Mouse (Mus musculus) spleen, postnatal 14 days (tissue): ENCODE data around the gene Rpl10a.
"Not testable (repeated sequence)": the region's sequence is repeated elsewhere in the genome, so short reads cannot be mapped to it uniquely, and the experiment has no call there.

Experiments used
- DNase-seq, 2 experiments: peaks; one replicate each; pipeline ENCODE4 v3.0.0; 2021 to 2022; ENCODE audit warnings: low spot score in 2 of 2

Rpl10a gene

DNA sequence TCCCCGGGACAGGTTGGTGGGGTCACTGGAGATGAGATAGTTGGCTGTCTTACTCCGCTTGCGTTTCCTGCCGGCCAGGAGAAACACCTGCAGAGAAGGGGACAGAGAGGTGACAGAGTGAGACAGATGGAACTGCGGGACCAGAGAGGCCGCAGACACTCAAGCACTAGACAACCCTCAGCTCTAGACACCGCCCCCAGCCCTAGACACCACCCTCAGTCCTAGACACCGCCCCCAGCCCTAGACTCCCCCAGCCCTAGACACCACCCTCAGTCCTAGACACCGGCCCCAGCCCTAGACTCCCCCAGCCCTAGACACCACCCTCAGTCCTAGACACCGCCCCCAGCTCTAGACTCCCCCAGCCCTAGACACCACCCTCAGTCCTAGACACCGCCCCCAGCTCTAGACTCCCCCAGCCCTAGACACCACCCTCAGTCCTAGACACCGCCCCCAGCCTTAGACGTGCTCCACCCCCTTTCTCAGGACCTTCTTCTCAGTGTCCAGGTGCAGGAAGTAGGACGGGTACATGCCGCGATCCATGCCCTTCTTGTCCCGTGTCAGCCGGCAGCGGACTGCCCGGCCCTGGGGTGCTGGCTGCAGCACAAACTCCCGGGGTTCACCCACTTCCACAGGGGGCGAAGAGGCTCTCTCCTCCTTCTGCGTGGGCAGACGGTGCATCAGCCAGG, 30.4 kb downstream of the Rpl10a start:
- not testable (repeated sequence) for DNase-seq

DNA sequence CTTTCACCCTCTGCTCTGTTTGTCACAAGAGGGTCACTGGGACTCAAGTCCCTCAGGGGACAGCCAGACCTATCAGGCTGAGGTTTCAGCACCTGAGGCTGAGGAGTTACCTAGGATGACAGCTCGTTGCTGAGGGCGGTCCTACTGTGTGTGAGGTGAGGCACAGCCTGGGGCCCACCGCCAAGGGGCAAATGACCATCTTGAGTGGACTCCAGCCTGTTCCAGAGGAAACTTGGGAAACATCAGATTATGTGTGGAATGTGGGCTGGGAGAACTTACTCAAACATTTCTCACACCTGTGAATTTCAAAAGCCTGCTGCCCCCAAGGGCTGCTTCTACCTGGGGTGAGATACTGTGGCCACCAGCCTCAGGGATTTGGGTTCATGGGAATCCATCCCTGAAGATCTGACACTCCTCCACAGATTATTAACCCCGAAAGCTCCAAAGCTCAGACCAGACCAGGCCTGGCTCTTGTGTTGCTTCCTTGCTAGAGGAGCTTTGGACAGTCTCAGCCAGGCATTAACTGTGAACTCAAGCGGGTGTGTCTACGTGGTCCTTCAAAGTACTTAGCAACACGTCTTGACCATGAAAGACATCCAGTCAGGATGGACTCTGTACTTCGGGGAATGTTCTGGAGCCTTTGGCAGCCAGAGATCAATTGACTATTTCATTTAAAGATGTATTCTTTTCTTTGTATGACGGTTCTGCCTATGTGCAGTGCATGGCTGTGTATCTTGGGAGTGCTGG, 32.4 kb downstream of the Rpl10a start:
- no peak for DNase-seq

DNA sequence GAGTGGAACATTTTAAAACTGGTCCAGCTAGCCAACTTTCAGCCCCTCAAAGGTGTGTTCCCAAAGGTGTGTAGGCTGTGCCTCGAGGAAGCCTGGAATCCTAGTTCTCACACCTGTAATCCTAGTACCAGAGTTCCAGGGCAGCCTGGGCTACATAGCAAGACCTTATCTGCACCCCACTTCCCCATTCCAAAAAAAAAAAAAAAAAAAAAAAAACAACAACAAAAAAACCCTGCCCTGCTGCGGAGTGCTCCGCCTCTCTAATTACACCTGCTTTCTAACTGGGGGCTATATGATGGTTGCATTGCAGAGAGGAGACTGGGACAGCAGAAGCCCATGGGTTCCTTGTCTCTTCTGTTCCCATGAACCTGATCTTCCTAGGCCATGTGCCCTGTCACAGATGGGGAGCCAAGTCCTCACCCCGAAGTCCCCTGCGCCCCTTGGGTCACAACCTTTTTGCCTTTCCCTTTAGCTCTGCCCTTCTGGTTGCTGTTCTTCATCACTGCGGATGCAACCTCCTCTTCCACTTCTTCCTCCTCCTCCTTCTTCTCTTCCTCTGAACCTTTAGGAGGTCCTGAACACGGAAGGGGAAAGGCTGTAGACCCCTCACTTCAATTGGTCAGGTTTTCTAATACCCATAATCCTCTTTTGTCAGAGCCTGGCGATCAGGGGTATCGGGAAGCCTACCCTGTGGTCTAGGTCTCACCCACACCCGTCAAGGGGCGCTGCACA, 33.8 kb downstream of the Rpl10a start:
- no peak for DNase-seq

DNA sequence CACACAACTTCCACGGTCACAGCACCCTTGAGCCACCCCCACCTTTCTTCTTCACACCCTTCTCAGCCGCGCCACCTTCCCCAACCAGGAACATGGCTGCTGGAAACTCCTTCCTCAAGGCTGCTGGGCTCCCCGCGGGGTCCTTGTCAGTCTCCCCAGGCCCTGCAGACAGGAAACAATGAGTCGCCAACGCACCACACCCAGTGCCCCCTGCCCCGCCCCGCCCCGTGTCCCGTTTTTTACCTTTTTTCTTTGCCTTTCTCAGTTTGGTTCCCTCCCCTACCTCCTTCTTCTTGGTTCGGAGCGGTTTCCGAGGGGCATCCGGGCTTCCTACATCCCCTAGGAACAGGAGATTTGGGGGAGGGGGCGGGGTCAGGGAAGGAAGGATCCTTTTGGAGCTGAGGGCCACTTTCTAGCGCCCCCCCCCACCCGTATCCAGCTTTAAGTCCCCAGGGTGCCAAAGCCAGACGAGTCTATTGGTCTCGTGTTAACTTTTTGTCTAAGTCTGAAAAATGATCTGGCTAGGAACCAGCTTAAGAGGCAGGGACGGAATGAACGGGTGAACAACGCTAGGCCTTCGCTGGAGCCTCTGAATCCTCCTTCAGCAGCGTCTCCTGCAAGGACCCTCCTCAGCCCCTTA, 34.5 kb downstream of the Rpl10a start:
- DNase-seq = no peak

DNA sequence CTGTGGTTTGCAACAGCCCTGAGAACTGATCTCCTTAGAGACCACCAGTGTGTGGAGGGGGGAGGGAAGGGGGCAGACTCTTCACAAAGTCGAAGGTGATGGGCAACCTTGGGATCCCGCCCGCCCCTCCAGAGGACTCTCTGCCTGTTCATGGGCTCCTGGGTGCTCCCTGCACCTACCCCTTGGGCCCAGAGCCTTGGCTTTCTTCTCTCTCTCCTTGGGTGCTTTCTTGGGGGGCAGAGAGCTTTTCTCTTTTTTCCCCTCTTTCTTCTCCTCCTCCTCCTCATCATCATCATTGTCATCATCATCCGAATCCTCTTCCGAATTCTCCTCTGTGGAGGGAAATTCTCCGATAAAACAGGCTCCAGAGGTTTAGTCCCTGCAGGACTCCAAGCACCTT, 35.2 kb downstream of the Rpl10a start:
- DNase-seq = no peak

DNA sequence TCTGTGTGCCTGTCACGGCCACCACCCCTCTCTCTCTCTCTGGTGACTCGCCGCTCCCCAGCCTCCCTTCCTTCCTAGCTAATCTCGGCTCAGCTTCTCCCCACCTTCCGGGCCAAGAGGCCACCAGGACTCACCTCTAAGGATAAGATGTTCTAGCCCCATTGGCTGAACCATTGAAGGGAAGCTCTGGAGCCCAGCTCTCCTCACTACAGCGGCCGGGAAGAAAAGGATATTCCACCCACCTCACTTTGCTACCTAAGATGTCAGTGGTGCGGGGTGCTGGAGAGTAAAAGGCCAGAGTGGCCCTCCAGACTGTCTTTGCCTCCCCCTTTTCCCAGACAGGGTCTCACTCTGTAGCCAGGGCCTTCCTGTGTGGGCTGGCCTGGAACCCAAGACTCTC, 36.9 kb downstream of the Rpl10a start, which contains the start of gene Tulp1:
TSS of gene Tulp1 (minus strand) at position 101 of the 400 bp plus-strand sequence.
- no peak for DNase-seq

DNA sequence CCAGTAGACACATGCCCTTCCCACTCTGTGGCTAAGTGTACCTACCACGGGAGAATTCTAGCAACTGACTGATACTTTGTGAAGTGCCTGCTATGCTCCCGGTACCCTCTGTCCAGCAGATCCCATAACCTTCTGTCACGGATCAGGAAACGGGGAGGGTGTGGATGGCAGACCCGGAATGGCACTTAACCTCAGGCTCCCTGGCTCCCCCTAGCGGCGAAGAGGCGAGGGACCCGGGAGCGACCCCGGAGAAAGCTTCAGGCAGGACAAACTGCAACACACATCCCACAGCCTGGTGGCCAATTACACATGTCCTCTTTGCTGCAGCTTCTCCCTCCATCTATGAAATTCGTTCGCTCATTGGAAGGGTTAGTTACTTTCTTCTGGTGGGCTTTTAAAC, 40.2 kb downstream of the Rpl10a start:
- peak; percentile 61 to 75 for DNase-seq

DNA sequence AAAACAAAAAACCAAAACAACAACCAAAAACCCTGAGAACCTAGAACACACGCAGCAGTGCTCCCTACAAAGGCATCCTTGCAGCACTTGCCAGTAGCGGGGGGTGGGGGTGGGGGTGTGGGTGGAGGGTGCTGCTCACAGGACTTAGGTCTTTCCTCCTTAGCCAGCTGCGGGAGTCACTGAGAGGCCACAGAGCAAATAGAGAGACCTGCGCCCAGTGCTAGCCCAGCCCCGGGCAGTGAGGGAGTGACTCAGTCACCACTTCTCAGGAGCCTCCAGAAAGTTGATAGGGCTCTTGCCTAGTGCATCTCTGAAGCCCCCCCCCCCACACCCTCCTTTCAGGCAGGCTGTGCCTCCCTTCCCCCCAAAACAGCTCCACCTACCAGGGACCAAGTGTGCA, 40.8 kb downstream of the Rpl10a start:
- DNase-seq = no peak

DNA sequence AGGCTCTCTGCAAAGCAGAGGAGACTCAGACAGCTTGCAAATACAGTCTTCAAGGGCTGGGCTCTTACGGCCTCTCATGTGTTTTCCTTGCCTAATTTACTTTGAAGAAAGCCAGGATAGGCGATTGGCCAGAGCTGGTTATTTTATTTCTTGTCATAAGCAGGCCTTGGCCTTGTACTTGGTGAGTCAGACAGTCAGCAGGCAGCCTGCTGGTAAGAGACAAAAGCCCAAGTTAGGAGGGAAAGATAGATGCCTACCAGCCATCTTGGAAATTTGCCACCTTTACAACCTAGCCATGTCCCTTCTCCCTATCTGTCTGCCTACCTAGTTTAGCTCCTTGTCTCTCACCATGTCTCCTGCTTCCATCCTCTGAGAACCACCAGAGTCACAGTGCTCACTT, 43.0 kb downstream of the Rpl10a start:
- no peak for DNase-seq

DNA sequence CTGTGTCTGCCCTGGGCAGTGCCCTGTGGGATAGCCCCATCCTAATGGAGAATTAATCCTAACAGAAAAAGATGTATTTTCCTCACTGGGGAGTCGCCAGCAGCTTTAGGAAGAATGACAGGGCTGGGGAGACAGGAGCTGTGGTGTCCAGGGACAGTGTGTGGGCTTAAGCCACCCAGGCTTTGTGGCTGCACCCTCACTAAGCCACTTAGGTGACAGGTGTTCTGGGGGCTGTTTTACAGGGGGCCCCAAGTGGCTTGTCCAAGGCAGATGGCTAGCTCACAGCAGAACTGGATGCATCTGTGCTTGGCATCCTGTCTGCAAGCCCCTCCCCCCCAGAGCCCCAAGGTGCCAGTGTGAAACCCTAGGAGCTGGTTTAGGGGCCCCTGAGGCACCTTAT, 43.7 kb downstream of the Rpl10a start:
- no peak for DNase-seq

DNA sequence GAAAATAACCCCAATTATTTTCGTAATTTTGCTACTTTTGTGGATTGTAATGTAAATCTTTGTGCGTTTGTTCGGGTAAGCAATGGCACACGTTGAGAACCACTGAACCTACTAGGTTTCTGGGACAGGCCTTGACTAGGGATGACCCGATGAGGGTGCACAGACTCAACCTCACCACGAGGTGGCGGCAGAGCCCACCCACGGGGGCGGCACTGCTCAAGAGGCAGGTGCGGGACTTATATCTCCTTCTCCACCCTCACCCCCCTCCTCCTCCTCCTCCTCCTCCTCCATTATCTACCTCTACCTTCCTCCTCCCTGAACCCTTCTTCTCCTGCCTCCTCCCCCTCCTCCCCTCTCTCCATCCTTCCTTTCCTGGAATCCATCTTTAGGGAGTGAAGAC, 45.5 kb downstream of the Rpl10a start:
- DNase-seq = peak; percentile 24 to 57

DNA sequence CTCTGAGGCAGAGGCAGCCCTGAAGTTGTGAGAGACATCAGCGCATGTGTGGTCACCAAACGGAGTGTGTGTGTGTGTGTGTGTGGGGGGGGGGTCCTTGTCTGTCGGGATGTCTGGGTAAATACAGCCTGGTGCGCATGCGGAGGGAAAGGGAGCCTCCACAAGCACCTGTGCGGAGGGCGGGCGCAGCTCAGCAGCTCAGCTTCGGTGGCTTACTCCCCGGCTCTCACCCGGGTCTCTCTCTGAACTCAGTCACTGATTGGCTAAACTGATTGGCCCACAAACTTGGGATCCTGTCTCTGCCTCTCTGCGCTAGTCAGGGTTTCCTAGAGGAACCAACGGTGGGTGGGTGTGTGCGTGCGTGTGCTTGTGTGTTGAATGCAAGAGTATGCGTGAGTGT, 46.2 kb downstream of the Rpl10a start:
- no peak for DNase-seq

DNA sequence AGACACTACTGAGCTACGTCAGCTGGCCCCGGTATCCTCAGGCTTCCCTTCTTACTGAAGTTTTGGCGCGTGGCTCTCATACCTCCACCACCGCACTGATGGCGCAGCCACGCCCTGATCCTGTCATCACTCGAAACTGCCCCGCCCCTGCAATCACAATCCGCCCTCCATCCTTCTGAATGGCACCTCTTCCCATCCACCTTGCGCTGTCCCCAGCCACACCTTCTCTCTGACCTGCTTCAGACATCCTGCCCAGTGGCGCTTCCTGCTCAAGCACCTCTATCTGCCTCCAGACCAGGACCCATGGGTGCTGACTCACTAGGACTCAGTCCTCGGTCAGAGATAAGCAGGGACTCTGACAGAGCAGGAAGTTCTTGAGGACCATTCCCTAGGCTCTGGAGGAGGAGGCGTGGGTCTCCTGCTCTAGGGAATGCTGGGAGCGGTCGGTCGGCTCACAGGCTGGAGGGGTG, 47.4 kb downstream of the Rpl10a start:
- no peak for DNase-seq

DNA sequence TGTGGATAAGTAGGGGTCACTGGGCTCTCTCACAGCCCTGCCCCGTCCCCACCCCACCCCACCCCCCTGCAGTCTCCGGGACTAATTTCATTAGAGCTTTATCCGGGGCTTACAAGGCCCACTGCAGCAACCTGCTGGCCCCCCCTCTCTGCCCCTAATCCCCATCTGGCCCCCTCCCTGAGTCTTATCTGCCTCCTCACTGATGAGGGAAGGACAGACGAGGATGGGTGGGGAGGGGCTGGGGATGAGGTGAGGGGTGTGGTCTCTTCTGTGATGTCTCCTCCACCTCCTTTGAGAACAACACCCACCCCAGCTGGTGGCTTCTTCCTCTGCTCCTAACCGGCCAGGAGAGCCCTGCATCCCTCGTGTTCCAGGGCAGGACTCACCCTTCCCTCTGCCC, 52.0 kb downstream of the Rpl10a start:
- no peak for DNase-seq
